In the genomic region with DNA sequence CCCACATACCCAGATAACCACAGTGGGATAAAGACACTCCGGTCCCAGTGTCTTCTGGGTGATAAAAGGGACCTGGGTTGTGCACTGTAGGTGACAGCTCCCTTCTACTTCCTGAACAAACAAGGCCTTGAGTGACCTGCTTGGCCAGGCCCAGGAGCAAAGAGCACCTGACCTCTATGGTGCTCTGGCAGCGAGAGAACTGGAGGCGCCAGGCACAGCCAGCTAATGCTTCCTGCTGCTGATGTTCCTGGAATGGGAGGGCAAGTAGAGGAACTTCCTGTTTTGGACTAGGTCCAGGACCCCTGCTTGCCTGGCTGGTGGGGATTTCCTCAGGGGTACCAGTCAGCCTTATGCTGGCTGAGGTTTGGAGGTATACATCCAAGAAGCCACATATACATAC, we compare ENCODE assay signal across 8 mouse cellular contexts. TPM values are rescaled to one million over a fixed set of nuclear protein-coding genes. Genes with fewer than 3 reads are reported as not detected.
A peak's percentile ranks its signal among the peaks of the same experiment; 100 is the strongest.
DNase-seq lines count a peak whose midpoint lies in the region; ATAC-seq and TF ChIP-seq lines count a peak whose summit lies in the region.

No protein-coding gene starts in this region.

- H3K4me1 ChIP-seq in cerebellum, adult 2 months (ENCODE audit: control insufficient read depth, insufficient read depth, low read length): peaks cover 58% of the 10 kb centered on the region
- H3K4me1 ChIP-seq in forebrain, embryonic 16.5 days (replicated peaks; ENCODE audit: control insufficient read depth, insufficient read depth, low read length): peaks cover 58% of the 10 kb centered on the region

- peak; percentile 46 to 47 for DNase-seq in cerebellum, adult 2 months
- DNase-seq in cerebellum, postnatal 10 days: no peak
- peak; percentile 86 for DNase-seq in kidney, adult 11 months
- DNase-seq in lung, adult 18-20 months: peak; percentile 73 to 85
- DNase-seq in frontal cortex, postnatal 25 days (ENCODE audit: low spot score in 2 of 2): no peak
- DNase-seq in thymus, postnatal 0 days (ENCODE audit: low spot score): no peak
- DNase-seq in right cerebral cortex, postnatal 36 days (ENCODE audit: low spot score in 2 of 2): no peak

- H3K4me2 ChIP-seq in forebrain, embryonic 16.5 days (ENCODE audit: low read length): no peak overlapping the region

- H3K27me3 ChIP-seq in cerebellum, adult 2 months (ENCODE audit: control insufficient read depth, insufficient read depth, low read length): no peaks in the 10 kb centered on the region
- H3K27me3 ChIP-seq in forebrain, embryonic 16.5 days (replicated peaks; ENCODE audit: control insufficient read depth, insufficient read depth, low read length): no peaks in the 10 kb centered on the region

- ATAC-seq in forebrain, embryonic 16.5 days: no peak

- peak overlapping the region; percentile 56 for H3K27ac ChIP-seq in cerebellum, adult 2 months (ENCODE audit: insufficient read depth, low read length)
- H3K27ac ChIP-seq in forebrain, embryonic 16.5 days (ENCODE audit: low read length): 0 out of 2 replicates have a peak overlapping the region, but pooled peaks have one; percentile 41

- H3K4me3 ChIP-seq in cerebellum, adult 2 months (replicated peaks; ENCODE audit: insufficient read depth, low read depth, low read length): no peak overlapping the region
- no peak overlapping the region for H3K4me3 ChIP-seq in forebrain, embryonic 16.5 days (replicated peaks; ENCODE audit: low read length)

- no peak for TF ChIP-seq CTCF in cerebellum, adult 2 months (IDR thresholded peaks at IDR 0.05; ENCODE audit: borderline replicate concordance, insufficient read depth, low read depth, low read length)

- H3K9me3 ChIP-seq in forebrain, embryonic 16.5 days (ENCODE audit: control insufficient read depth, low read length): no peaks in the 10 kb centered on the region

- no peak overlapping the region for H3K9ac ChIP-seq in forebrain, embryonic 16.5 days (replicated peaks; ENCODE audit: low read depth, low read length)

- no peak for TF ChIP-seq POLR2A in cerebellum, adult 2 months (IDR thresholded peaks at IDR 0.05; ENCODE audit: borderline replicate concordance, insufficient read depth, low read length)

- H3K36me3 ChIP-seq in forebrain, embryonic 16.5 days (ENCODE audit: control insufficient read depth, insufficient read depth): peaks cover 25% of the 10 kb centered on the region

- 27% methylated on average over 3 of the region's 3 CpGs for WGBS in cerebellum, adult 2 months
- 68% methylated on average over 3 of the region's 3 CpGs for WGBS in forebrain, embryonic 16.5 days

RNA-seq across cellular contexts. Expression of a gene that starts 10.5 kb away (rescaled TPM):
- polyA plus RNA-seq in cerebellum, adult 2 months (2012; rRNA removed): 127 and 141 TPM in 2 replicates
- polyA plus RNA-seq in forebrain, embryonic 16.5 days (2015; fragmentation: Nextera tagmentation; extraction: Ambion mirVana): 112 and 126 TPM in 2 replicates
- 19.0 and 19.4 TPM in 2 replicates for polyA plus RNA-seq in thymus, postnatal 0 days (2015; fragmentation: Nextera tagmentation; extraction: Ambion mirVana)

RNA-seq across cellular contexts. Expression of a gene that starts 20.7 kb away (rescaled TPM):
- polyA plus RNA-seq in cerebellum, adult 2 months (2012; rRNA removed): 58.1 and 64.1 TPM in 2 replicates
- polyA plus RNA-seq in forebrain, embryonic 16.5 days (2015; fragmentation: Nextera tagmentation; extraction: Ambion mirVana): 39.1 and 46.8 TPM in 2 replicates
- 4.9 and 5.6 TPM in 2 replicates for polyA plus RNA-seq in thymus, postnatal 0 days (2015; fragmentation: Nextera tagmentation; extraction: Ambion mirVana)

RNA-seq across cellular contexts. Expression of a gene that starts 26.2 kb away (rescaled TPM):
- 156 and 165 TPM in 2 replicates for polyA plus RNA-seq in cerebellum, adult 2 months (2012; rRNA removed)
- polyA plus RNA-seq in forebrain, embryonic 16.5 days (2015; fragmentation: Nextera tagmentation; extraction: Ambion mirVana): 60.7 and 83.2 TPM in 2 replicates
- polyA plus RNA-seq in thymus, postnatal 0 days (2015; fragmentation: Nextera tagmentation; extraction: Ambion mirVana): 13.5 and 14.2 TPM in 2 replicates

RNA-seq across cellular contexts. Expression of a gene that starts 29.6 kb away (rescaled TPM):
- polyA plus RNA-seq in cerebellum, adult 2 months (2012; rRNA removed): 112 and 128 TPM in 2 replicates
- polyA plus RNA-seq in forebrain, embryonic 16.5 days (2015; fragmentation: Nextera tagmentation; extraction: Ambion mirVana): 4.1 and 5.7 TPM in 2 replicates
- polyA plus RNA-seq in thymus, postnatal 0 days (2015; fragmentation: Nextera tagmentation; extraction: Ambion mirVana): 1.2 TPM in 2 replicates

RNA-seq across cellular contexts. Expression of a gene that starts 41.3 kb away (rescaled TPM):
- 240 and 262 TPM in 2 replicates for polyA plus RNA-seq in cerebellum, adult 2 months (2012; rRNA removed)
- polyA plus RNA-seq in forebrain, embryonic 16.5 days (2015; fragmentation: Nextera tagmentation; extraction: Ambion mirVana): 77.8 and 90.8 TPM in 2 replicates
- polyA plus RNA-seq in thymus, postnatal 0 days (2015; fragmentation: Nextera tagmentation; extraction: Ambion mirVana): 30.8 and 38.2 TPM in 2 replicates

Comparison
In these comparisons a context has a peak if more than half of its experiments do, and no peak if none do; other contexts are left out.
1. DNase-seq: peak in cerebellum, adult 2 months (2 of 2), kidney, adult 11 months (single experiment) and lung, adult 18-20 months (2 of 2); none in cerebellum, postnatal 10 days (0 of 2), frontal cortex, postnatal 25 days (0 of 2), thymus, postnatal 0 days (single experiment) and right cerebral cortex, postnatal 36 days (0 of 2).